Mouse (Mus musculus): ENCODE data around the gene Phf21a. TPM values are rescaled to one million over a fixed set of nuclear protein-coding genes. Genes with fewer than 3 reads are reported as not detected.

Gene Phf21a
- polyA plus RNA-seq, 1 experiment from 2014 or later, result 35.4 TPM

GRCm38 (mm10) chr2:92349589-92350425, 256.9 kb downstream of the Phf21a start:
- Histone ChIP-seq H3K4me1 (ENCODE audit: control insufficient read depth, insufficient read depth, low read length) (no peaks in the 10 kb centered on the region), H3K4me2 (ENCODE audit: low read length) (no peak overlapping the region), H3K4me3 (replicated peaks; ENCODE audit: low read depth, low read length) (no peak overlapping the region), H3K27me3 (ENCODE audit: control insufficient read depth, insufficient read depth, low read length) (no peaks in the 10 kb centered on the region), H3K36me3 (ENCODE audit: control insufficient read depth, insufficient read depth, low read length) (peaks cover 70% of the 10 kb centered on the region), H3K27ac (replicated peaks; ENCODE audit: low read depth, low read length) (no peak overlapping the region; the same call in 1 of the 2 replicates), H3K9me3 (ENCODE audit: control insufficient read depth, low read length) (no peaks in the 10 kb centered on the region), H3K9ac (replicated peaks; ENCODE audit: low read length) (no peak overlapping the region)
- 84% methylated on average over 6 of the region's 6 CpGs for WGBS
- ATAC-seq (ENCODE audit: low FRiP score, low TSS enrichment), result no peak
- no peak for DNase-seq

- H3K4me1 ChIP-seq (ENCODE audit: control insufficient read depth, insufficient read depth, low read length), result no peaks in the 10 kb centered on the region
- H3K4me3 ChIP-seq (replicated peaks; ENCODE audit: low read depth, low read length), result no peak overlapping the region
- no peak for ATAC-seq (ENCODE audit: low FRiP score, low TSS enrichment)
- 91% methylated on average over 5 of the region's 5 CpGs for WGBS
- H3K4me2 ChIP-seq (ENCODE audit: low read length), result no peak overlapping the region
- H3K9ac ChIP-seq (replicated peaks; ENCODE audit: low read length), result no peak overlapping the region
- no peak overlapping the region for H3K27ac ChIP-seq (replicated peaks; ENCODE audit: low read depth, low read length)
- H3K9me3 ChIP-seq (ENCODE audit: control insufficient read depth, low read length), result no peaks in the 10 kb centered on the region
- no peak for DNase-seq
- peaks cover 65% of the 10 kb centered on the region for H3K36me3 ChIP-seq (ENCODE audit: control insufficient read depth, insufficient read depth, low read length)
- no peaks in the 10 kb centered on the region for H3K27me3 ChIP-seq (ENCODE audit: control insufficient read depth, insufficient read depth, low read length)
These were observed 257.8 kb downstream of the Phf21a start for GRCm38 (mm10) chr2:92350686-92351085.

GRCm38 (mm10) chr2:92353402-92353801, 260.5 kb downstream of the Phf21a start:
- H3K4me1 ChIP-seq (ENCODE audit: control insufficient read depth, insufficient read depth, low read length), result no peaks in the 10 kb centered on the region
- no peak overlapping the region for H3K4me3 ChIP-seq (replicated peaks; ENCODE audit: low read depth, low read length)
- no peak overlapping the region for H3K4me2 ChIP-seq (ENCODE audit: low read length)
- peaks cover 67% of the 10 kb centered on the region for H3K36me3 ChIP-seq (ENCODE audit: control insufficient read depth, insufficient read depth, low read length)
- H3K27me3 ChIP-seq (ENCODE audit: control insufficient read depth, insufficient read depth, low read length), result no peaks in the 10 kb centered on the region
- H3K9ac ChIP-seq (replicated peaks; ENCODE audit: low read length), result no peak overlapping the region
- WGBS, result 17% methylated on average over 5 of the region's 5 CpGs
- DNase-seq, result no peak
- ATAC-seq (ENCODE audit: low FRiP score, low TSS enrichment), result no peak
- H3K9me3 ChIP-seq (ENCODE audit: control insufficient read depth, low read length), result no peaks in the 10 kb centered on the region
- no peak overlapping the region; the same call in 1 of the 2 replicates for H3K27ac ChIP-seq (replicated peaks; ENCODE audit: low read depth, low read length)

GRCm38 (mm10) chr2:92354224-92354623, 261.3 kb downstream of the Phf21a start:
- Histone ChIP-seq H3K27me3 (ENCODE audit: control insufficient read depth, insufficient read depth, low read length) (no peaks in the 10 kb centered on the region), H3K27ac (replicated peaks; ENCODE audit: low read depth, low read length) (no peak overlapping the region), H3K9me3 (ENCODE audit: control insufficient read depth, low read length) (no peaks in the 10 kb centered on the region), H3K9ac (replicated peaks; ENCODE audit: low read length) (no peak overlapping the region), H3K4me2 (ENCODE audit: low read length) (no peak overlapping the region), H3K36me3 (ENCODE audit: control insufficient read depth, insufficient read depth, low read length) (peaks cover 67% of the 10 kb centered on the region), H3K4me1 (ENCODE audit: control insufficient read depth, insufficient read depth, low read length) (no peaks in the 10 kb centered on the region), H3K4me3 (replicated peaks; ENCODE audit: low read depth, low read length) (no peak overlapping the region)
- 75% methylated on average over 6 of the region's 6 CpGs for WGBS
- ATAC-seq (ENCODE audit: low FRiP score, low TSS enrichment) (no peak), DNase-seq (no peak)

- Histone ChIP-seq H3K4me1 (ENCODE audit: control insufficient read depth, insufficient read depth, low read length) (no peaks in the 10 kb centered on the region), H3K9me3 (ENCODE audit: control insufficient read depth, low read length) (no peaks in the 10 kb centered on the region), H3K27me3 (ENCODE audit: control insufficient read depth, insufficient read depth, low read length) (no peaks in the 10 kb centered on the region), H3K4me3 (replicated peaks; ENCODE audit: low read depth, low read length) (no peak overlapping the region), H3K9ac (replicated peaks; ENCODE audit: low read length) (no peak overlapping the region), H3K27ac (replicated peaks; ENCODE audit: low read depth, low read length) (no peak overlapping the region), H3K4me2 (ENCODE audit: low read length) (no peak overlapping the region), H3K36me3 (ENCODE audit: control insufficient read depth, insufficient read depth, low read length) (peaks cover 66% of the 10 kb centered on the region)
- WGBS, result 93% methylated on average over 2 of the region's 2 CpGs
- DNase-seq, result no peak
- no peak for ATAC-seq (ENCODE audit: low FRiP score, low TSS enrichment)
These were observed 266.4 kb downstream of the Phf21a start for GRCm38 (mm10) chr2:92359301-92359700.

GRCm38 (mm10) chr2:92360186-92360823, 267.4 kb downstream of the Phf21a start:
- Histone ChIP-seq H3K4me2 (ENCODE audit: low read length) (no peak overlapping the region), H3K27me3 (ENCODE audit: control insufficient read depth, insufficient read depth, low read length) (no peaks in the 10 kb centered on the region), H3K27ac (replicated peaks; ENCODE audit: low read depth, low read length) (no peak overlapping the region), H3K9ac (replicated peaks; ENCODE audit: low read length) (no peak overlapping the region), H3K36me3 (ENCODE audit: control insufficient read depth, insufficient read depth, low read length) (peaks cover 64% of the 10 kb centered on the region), H3K4me3 (replicated peaks; ENCODE audit: low read depth, low read length) (no peak overlapping the region), H3K4me1 (ENCODE audit: control insufficient read depth, insufficient read depth, low read length) (no peaks in the 10 kb centered on the region), H3K9me3 (ENCODE audit: control insufficient read depth, low read length) (no peaks in the 10 kb centered on the region)
- WGBS, result 67% methylated on average over 25 of the region's 25 CpGs
- ATAC-seq (ENCODE audit: low FRiP score, low TSS enrichment), result no peak
- DNase-seq, result no peak

GRCm38 (mm10) chr2:92360893-92361292, 268.0 kb downstream of the Phf21a start:
- H3K4me1 ChIP-seq (ENCODE audit: control insufficient read depth, insufficient read depth, low read length), result no peaks in the 10 kb centered on the region
- ATAC-seq (ENCODE audit: low FRiP score, low TSS enrichment), result no peak
- H3K9me3 ChIP-seq (ENCODE audit: control insufficient read depth, low read length), result no peaks in the 10 kb centered on the region
- no peak overlapping the region for H3K4me3 ChIP-seq (replicated peaks; ENCODE audit: low read depth, low read length)
- H3K36me3 ChIP-seq (ENCODE audit: control insufficient read depth, insufficient read depth, low read length), result peaks cover 64% of the 10 kb centered on the region
- no peak overlapping the region for H3K4me2 ChIP-seq (ENCODE audit: low read length)
- H3K27ac ChIP-seq (replicated peaks; ENCODE audit: low read depth, low read length), result no peak overlapping the region
- WGBS, result 19% methylated on average over 12 of the region's 12 CpGs
- no peaks in the 10 kb centered on the region for H3K27me3 ChIP-seq (ENCODE audit: control insufficient read depth, insufficient read depth, low read length)
- no peak for DNase-seq
- H3K9ac ChIP-seq (replicated peaks; ENCODE audit: low read length), result no peak overlapping the region

- H3K4me2 ChIP-seq (ENCODE audit: low read length), result no peak overlapping the region
- no peak overlapping the region for H3K9ac ChIP-seq (replicated peaks; ENCODE audit: low read length)
These were observed 268.9 kb downstream of the Phf21a start for GRCm38 (mm10) chr2:92361795-92362194.

More at GRCm38 (mm10) chr2:92361795-92362194, 268.9 kb downstream of the Phf21a start:
- H3K9me3 ChIP-seq (ENCODE audit: control insufficient read depth, low read length), result no peaks in the 10 kb centered on the region
- peaks cover 59% of the 10 kb centered on the region for H3K36me3 ChIP-seq (ENCODE audit: control insufficient read depth, insufficient read depth, low read length)
- no peak for ATAC-seq (ENCODE audit: low FRiP score, low TSS enrichment)
- WGBS, result 83% methylated on average over 8 of the region's 8 CpGs
- H3K4me3 ChIP-seq (replicated peaks; ENCODE audit: low read depth, low read length), result no peak overlapping the region
- no peak for DNase-seq
- H3K4me1 ChIP-seq (ENCODE audit: control insufficient read depth, insufficient read depth, low read length), result no peaks in the 10 kb centered on the region
- no peaks in the 10 kb centered on the region for H3K27me3 ChIP-seq (ENCODE audit: control insufficient read depth, insufficient read depth, low read length)
- no peak overlapping the region for H3K27ac ChIP-seq (replicated peaks; ENCODE audit: low read depth, low read length)
